35 mouse cellular contexts compared by ENCODE assay signal in the genomic region with DNA sequence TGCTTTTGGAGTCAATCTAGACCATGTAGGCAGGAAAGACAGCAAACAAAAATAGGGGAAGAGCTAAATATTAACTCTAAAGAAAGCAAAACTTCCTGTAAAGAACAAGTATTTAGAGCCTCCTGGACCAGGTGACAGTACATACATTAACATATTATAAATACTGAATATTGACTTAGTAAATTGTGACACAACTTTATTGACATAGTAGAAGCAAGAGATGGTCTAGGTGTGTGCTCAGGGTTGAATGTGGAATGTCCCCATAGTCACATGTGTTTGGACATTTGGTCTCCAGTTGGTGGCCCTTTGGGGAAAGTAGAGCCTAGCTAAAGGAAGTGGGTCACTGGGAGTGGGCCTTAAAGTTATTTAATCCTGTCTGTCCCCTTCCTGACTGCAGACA.
"Had no signal": no experiment of that assay in that cellular context is flagged by ENCODE, and none has a peak within 500 bp of the region (broad histone marks: within the 10 kb centered on the region; RNA-seq: fewer than 3 reads in every experiment).

No protein-coding gene starts in this region.

- H3K4me3 ChIP-seq: heart, adult 2 months; heart, embryonic 10.5 days; heart, embryonic 12.5 days; heart, embryonic 13.5 days; heart, embryonic 15.5 days; hindbrain, embryonic 10.5 days; hindbrain, embryonic 12.5 days; hindbrain, embryonic 13.5 days; hindbrain, embryonic 15.5 days; intestine, embryonic 15.5 days; kidney, embryonic 15.5 days; layer of hippocampus, adult 2 months had no signal

- ATAC-seq: hindbrain, embryonic 16.5 days; hindbrain, postnatal 0 days; inflammation-experienced regulatory T-cells, adult 6 months; intestine, embryonic 15.5 days; intestine, embryonic 16.5 days; intestine, postnatal 0 days had no signal

- H3K4me2 ChIP-seq: heart, embryonic 11.5 days; heart, embryonic 12.5 days; heart, embryonic 13.5 days; heart, embryonic 15.5 days; hindbrain, embryonic 12.5 days; hindbrain, embryonic 13.5 days; hindbrain, embryonic 14.5 days; hindbrain, embryonic 15.5 days; intestine, embryonic 15.5 days; kidney, embryonic 15.5 days had no signal

- DNase-seq: heart, adult 2 months; heart, postnatal 10 days; heart, postnatal 14 days; heart, postnatal 36 days; heart, postnatal 4 days; kidney, adult 11 months; kidney, adult 18-20 months; kidney, adult 2 months; kidney, adult 8-10 months; kidney, adult 9 months; kidney, postnatal 10 days; kidney, postnatal 14 days; kidney, postnatal 25 days; kidney, postnatal 36 days; kidney, postnatal 4 days; layer of hippocampus, adult 9-11 months had no signal

- H3K36me3 ChIP-seq: heart, embryonic 10.5 days; heart, embryonic 12.5 days; heart, embryonic 13.5 days; heart, embryonic 15.5 days; hindbrain, embryonic 10.5 days; hindbrain, embryonic 12.5 days; hindbrain, embryonic 13.5 days; hindbrain, embryonic 15.5 days; intestine, embryonic 15.5 days; kidney, embryonic 15.5 days had no signal

- H3K4me1 ChIP-seq: heart, embryonic 10.5 days; heart, embryonic 12.5 days; heart, embryonic 13.5 days; heart, embryonic 15.5 days; hindbrain, embryonic 10.5 days; hindbrain, embryonic 12.5 days; hindbrain, embryonic 13.5 days; hindbrain, embryonic 15.5 days; intestine, embryonic 15.5 days; kidney, embryonic 15.5 days had no signal

- H3K9me3 ChIP-seq: heart, embryonic 10.5 days; heart, embryonic 12.5 days; heart, embryonic 13.5 days; heart, embryonic 15.5 days; hindbrain, embryonic 10.5 days; hindbrain, embryonic 12.5 days; hindbrain, embryonic 13.5 days; hindbrain, embryonic 15.5 days; intestine, embryonic 15.5 days; kidney, embryonic 15.5 days had no signal

- H3K9ac ChIP-seq: heart, embryonic 12.5 days; heart, embryonic 13.5 days; heart, embryonic 15.5 days; hindbrain, embryonic 12.5 days; hindbrain, embryonic 13.5 days; hindbrain, embryonic 14.5 days; hindbrain, embryonic 15.5 days; intestine, embryonic 15.5 days; kidney, embryonic 15.5 days had no signal

- H3K27me3 ChIP-seq: heart, embryonic 15.5 days; hindbrain, embryonic 15.5 days; intestine, embryonic 15.5 days had no signal

- H3K27ac ChIP-seq: heart, adult 2 months; heart, embryonic 10.5 days; heart, embryonic 13.5 days; heart, embryonic 15.5 days; hindbrain, embryonic 10.5 days; hindbrain, embryonic 12.5 days; hindbrain, embryonic 13.5 days; hindbrain, embryonic 14.5 days; hindbrain, embryonic 15.5 days; hindbrain, postnatal 0 days; intestine, embryonic 15.5 days; kidney, embryonic 15.5 days; kidney, postnatal 0 days; layer of hippocampus, adult 2 months had no signal
